Mouse (Mus musculus): Measurements from ENCODE around the gene Btg4.
"Not testable (repeated sequence)": the region's sequence is repeated elsewhere in the genome, so short reads cannot be mapped to it uniquely, and the experiment has no call there.

The Btg4 gene

GRCm38 (mm10) chr9:51076300-51076978, 15.7 kb downstream of the Btg4 start:
- in situ Hi-C loops (cut with MboI; ENCODE audit: low pct_unique_long_range_greater_than_20kb in 1 of 2, low sequenced_read_pairs in 2 of 2, unreplicated experiment in 1 of 2): no loop called here

GRCm38 (mm10) chr9:51076979-51077315, 16.2 kb downstream of the Btg4 start, which contains the start of gene Layn:
Gene Layn, minus strand, starts transcription at chr9:51077094.
- in situ Hi-C loops (cut with MboI; ENCODE audit: low pct_unique_long_range_greater_than_20kb in 1 of 2, low sequenced_read_pairs in 2 of 2, unreplicated experiment in 1 of 2): no loop called here

- in situ Hi-C loops (cut with MboI; ENCODE audit: low pct_unique_long_range_greater_than_20kb in 1 of 2, low sequenced_read_pairs in 2 of 2, unreplicated experiment in 1 of 2): no loop called here
Observed at GRCm38 (mm10) chr9:51081614-51082013, 20.9 kb downstream of the Btg4 start.

- in situ Hi-C loops (cut with MboI; ENCODE audit: low pct_unique_long_range_greater_than_20kb in 1 of 2, low sequenced_read_pairs in 2 of 2, unreplicated experiment in 1 of 2): no loop called here
Observed at GRCm38 (mm10) chr9:51093697-51094096, 33.0 kb downstream of the Btg4 start.

GRCm38 (mm10) chr9:51096306-51096705, 35.6 kb downstream of the Btg4 start:
- in situ Hi-C loops (cut with MboI; ENCODE audit: low pct_unique_long_range_greater_than_20kb in 1 of 2, low sequenced_read_pairs in 2 of 2, unreplicated experiment in 1 of 2): no loop called here

- in situ Hi-C loops (cut with MboI; ENCODE audit: low pct_unique_long_range_greater_than_20kb in 1 of 2, low sequenced_read_pairs in 2 of 2, unreplicated experiment in 1 of 2): no loop called here
Observed at GRCm38 (mm10) chr9:51101756-51102425, 41.2 kb downstream of the Btg4 start, which contains the start of gene 4833427G06Rik. Gene 4833427G06Rik, minus strand, starts transcription at chr9:51102078.

GRCm38 (mm10) chr9:51102963-51103807, 42.5 kb downstream of the Btg4 start:
- in situ Hi-C loops (cut with MboI; ENCODE audit: low pct_unique_long_range_greater_than_20kb in 1 of 2, low sequenced_read_pairs in 2 of 2, unreplicated experiment in 1 of 2): no loop called here

GRCm38 (mm10) chr9:51103808-51104514, 43.3 kb downstream of the Btg4 start:
- in situ Hi-C loops (cut with MboI; ENCODE audit: low pct_unique_long_range_greater_than_20kb in 1 of 2, low sequenced_read_pairs in 2 of 2, unreplicated experiment in 1 of 2): no loop called here

- in situ Hi-C loops (cut with MboI; ENCODE audit: low pct_unique_long_range_greater_than_20kb in 1 of 2, low sequenced_read_pairs in 2 of 2, unreplicated experiment in 1 of 2): no loop called here
Observed at GRCm38 (mm10) chr9:51105751-51106150, 45.0 kb downstream of the Btg4 start.

GRCm38 (mm10) chr9:51114767-51115166, 54.1 kb downstream of the Btg4 start:
- in situ Hi-C loops (cut with MboI; ENCODE audit: low pct_unique_long_range_greater_than_20kb in 1 of 2, low sequenced_read_pairs in 2 of 2, unreplicated experiment in 1 of 2): no loop called here

- in situ Hi-C loops (cut with MboI; ENCODE audit: low pct_unique_long_range_greater_than_20kb in 1 of 2, low sequenced_read_pairs in 2 of 2, unreplicated experiment in 1 of 2): no loop called here
Observed at GRCm38 (mm10) chr9:51136985-51137384, 76.3 kb downstream of the Btg4 start.

GRCm38 (mm10) chr9:51137432-51137831, 76.7 kb downstream of the Btg4 start:
- in situ Hi-C loops (cut with MboI; ENCODE audit: low pct_unique_long_range_greater_than_20kb in 1 of 2, low sequenced_read_pairs in 2 of 2, unreplicated experiment in 1 of 2): no loop called here

GRCm38 (mm10) chr9:51137836-51138235, 77.1 kb downstream of the Btg4 start:
- in situ Hi-C loops (cut with MboI; ENCODE audit: low pct_unique_long_range_greater_than_20kb in 1 of 2, low sequenced_read_pairs in 2 of 2, unreplicated experiment in 1 of 2): no loop called here

GRCm38 (mm10) chr9:51138301-51138700, 77.6 kb downstream of the Btg4 start:
- in situ Hi-C loops (cut with MboI; ENCODE audit: low pct_unique_long_range_greater_than_20kb in 1 of 2, low sequenced_read_pairs in 2 of 2, unreplicated experiment in 1 of 2): no loop called here

- in situ Hi-C loops (cut with MboI; ENCODE audit: low pct_unique_long_range_greater_than_20kb in 1 of 2, low sequenced_read_pairs in 2 of 2, unreplicated experiment in 1 of 2): not testable (repeated sequence)
Observed at GRCm38 (mm10) chr9:51139401-51139800, 78.7 kb downstream of the Btg4 start.

GRCm38 (mm10) chr9:51140711-51141110, 80.0 kb downstream of the Btg4 start:
- in situ Hi-C loops (cut with MboI; ENCODE audit: low pct_unique_long_range_greater_than_20kb in 1 of 2, low sequenced_read_pairs in 2 of 2, unreplicated experiment in 1 of 2): no loop called here

GRCm38 (mm10) chr9:51143437-51143836, 82.7 kb downstream of the Btg4 start:
- in situ Hi-C loops (cut with MboI; ENCODE audit: low pct_unique_long_range_greater_than_20kb in 1 of 2, low sequenced_read_pairs in 2 of 2, unreplicated experiment in 1 of 2): no loop called here

- in situ Hi-C loops (cut with MboI; ENCODE audit: low pct_unique_long_range_greater_than_20kb in 1 of 2, low sequenced_read_pairs in 2 of 2, unreplicated experiment in 1 of 2): no loop called here
Observed at GRCm38 (mm10) chr9:51144218-51144617, 83.5 kb downstream of the Btg4 start.

GRCm38 (mm10) chr9:51146496-51146895, 85.8 kb downstream of the Btg4 start:
- in situ Hi-C loops (cut with MboI; ENCODE audit: low pct_unique_long_range_greater_than_20kb in 1 of 2, low sequenced_read_pairs in 2 of 2, unreplicated experiment in 1 of 2): loop anchor here in 1 of 2 experiments (5.0 kb wide), 1 partner anchor 294 kb away; no protein-coding TSS in a partner anchor

Measured in mouse embryonic stem cell (cell line).